Mouse (Mus musculus) heart, embryonic 11.5 days (tissue): ENCODE results near the gene Slc25a36. TPM values are rescaled to one million over a fixed set of nuclear protein-coding genes. Genes with fewer than 3 reads are reported as not detected.

ENCODE experiments used
- ATAC-seq: fragments of 200-750 bp; cut with Nextera tagmentation; replicated peaks from 2 replicates; pipeline ENCODE4 v1.8.0; 2017; ENCODE audit warnings: moderate library complexity; ENCODE audit not compliant: insufficient number of reproducible peaks, low FRiP score, low TSS enrichment
- H3K27ac ChIP-seq: fragments of 300-500 bp; sonication (generic); 2 replicates; pipeline ENCODE4 v1.5.1; 2014; ENCODE audit warnings: mild to moderate bottlenecking, low read depth, low read length
- H3K27me3 ChIP-seq: fragments of 300-500 bp; sonication (generic); 2 replicates; pipeline ENCODE4 v1.6.1; 2014; ENCODE audit warnings: mild to moderate bottlenecking, low read length, mixed read lengths; ENCODE audit not compliant: control insufficient read depth, insufficient read depth
- H3K36me3 ChIP-seq: fragments of 300-500 bp; sonication (generic); 2 replicates; pipeline ENCODE4 v1.6.1; 2014; ENCODE audit warnings: mild to moderate bottlenecking, low read length, moderate library complexity, mixed read lengths; ENCODE audit not compliant: control insufficient read depth, insufficient read depth
- H3K4me1 ChIP-seq: fragments of 300-500 bp; sonication (generic); 2 replicates; pipeline ENCODE4 v1.6.1; 2014; ENCODE audit warnings: low read length; ENCODE audit not compliant: control insufficient read depth, insufficient read depth
- H3K4me2 ChIP-seq: fragments of 300-500 bp; sonication (generic); 2 replicates; pipeline ENCODE4 v1.6.1; 2014; ENCODE audit warnings: mild to moderate bottlenecking, moderate library complexity
- H3K4me3 ChIP-seq: fragments of 300-500 bp; sonication (generic); 2 replicates; pipeline ENCODE4 v1.5.1; 2014; ENCODE audit warnings: low read depth, low read length
- H3K9ac ChIP-seq: fragments of 300-500 bp; sonication (generic); 2 replicates; pipeline ENCODE4 v1.6.1; 2014; ENCODE audit warnings: mild to moderate bottlenecking, low read depth, low read length, moderate library complexity
- H3K9me3 ChIP-seq: fragments of 300-500 bp; sonication (generic); replicated peaks from 2 replicates; pipeline ENCODE4 v1.6.1; 2016; ENCODE audit warnings: low read length; ENCODE audit not compliant: control insufficient read depth
- WGBS: fragments of 180-500 bp; shearing (Covaris S2); extraction: QIAGEN DNeasy Blood & Tissue Kit; methylation state at CpG from one replicate; pipeline ENCODE4 v1.1.7; 2014; ENCODE audit not compliant: insufficient replicate concordance; 5-methylcytosine and 5-hydroxymethylcytosine counted together
- polyA plus RNA-seq: library from polyadenylated mRNA; unstranded; fragments of >200 nt; fragmentation: Nextera tagmentation; extraction: Ambion mirVana; gene quantifications from 2 replicates; pipeline ENCODE4 v1.2.1, GENCODE M21; 2014

Gene Slc25a36
- 79.6 and 83.6 TPM in 2 replicates for polyA plus RNA-seq

- H3K4me2 ChIP-seq, result peak within 1 kb of the TSS; percentile 65
- peak within 1 kb of the TSS; percentile 67 for H3K4me3 ChIP-seq
- H3K27me3 ChIP-seq, result no peaks in the 10 kb centered on the region
- H3K27ac ChIP-seq, result peak within 1 kb of the TSS; percentile 91
- under 1% methylated on average over 90 of the region's 91 CpGs for WGBS
- peaks cover 4% of the 10 kb centered on the region; the same call in 1 of the 2 replicates for H3K36me3 ChIP-seq
- H3K9ac ChIP-seq, result peak within 1 kb of the TSS; percentile 86
- ATAC-seq, result peak; percentile 97
- no peaks in the 10 kb centered on the region for H3K9me3 ChIP-seq
- peaks cover 23% of the 10 kb centered on the region for H3K4me1 ChIP-seq
Observed at GRCm38 (mm10) chr9:97110571-97111390, at the start of gene Slc25a36. Gene Slc25a36, minus strand, starts transcription at chr9:97111157.

GRCm38 (mm10) chr9:97158412-97158811 is 47.5 kb upstream of the Slc25a36 start:
- 62% methylated on average over 3 of the region's 3 CpGs for WGBS
- no peaks in the 10 kb centered on the region for H3K9me3 ChIP-seq
- ATAC-seq, result no peak

GRCm38 (mm10) chr9:97155981-97156380 is 45.0 kb upstream of the Slc25a36 start:
- no peak for ATAC-seq

More at GRCm38 (mm10) chr9:97158412-97158811, 47.5 kb upstream of the Slc25a36 start:
- no peak overlapping the region for H3K4me3 ChIP-seq
- H3K27ac ChIP-seq, result no peak overlapping the region
- H3K36me3 ChIP-seq, result no peaks in the 10 kb centered on the region
- H3K27me3 ChIP-seq, result no peaks in the 10 kb centered on the region
- H3K4me2 ChIP-seq, result no peak overlapping the region
- H3K4me1 ChIP-seq, result no peaks in the 10 kb centered on the region
- H3K9ac ChIP-seq, result no peak overlapping the region

GRCm38 (mm10) chr9:97154956-97155355 is 44.0 kb upstream of the Slc25a36 start:
- Histone ChIP-seq H3K36me3 (no peaks in the 10 kb centered on the region), H3K4me1 (no peaks in the 10 kb centered on the region), H3K27ac (no peak overlapping the region), H3K4me2 (no peak overlapping the region), H3K27me3 (no peaks in the 10 kb centered on the region), H3K9ac (no peak overlapping the region), H3K9me3 (no peaks in the 10 kb centered on the region), H3K4me3 (no peak overlapping the region)
- 84% methylated on average over 4 of the region's 4 CpGs for WGBS
- no peak for ATAC-seq

More at GRCm38 (mm10) chr9:97155981-97156380, 45.0 kb upstream of the Slc25a36 start:
- Histone ChIP-seq H3K36me3 (no peaks in the 10 kb centered on the region), H3K27me3 (no peaks in the 10 kb centered on the region), H3K9me3 (no peaks in the 10 kb centered on the region), H3K4me2 (no peak overlapping the region), H3K4me3 (no peak overlapping the region), H3K4me1 (no peaks in the 10 kb centered on the region), H3K27ac (no peak overlapping the region), H3K9ac (no peak overlapping the region)
- WGBS, result 61% methylated on average over 3 of the region's 3 CpGs

GRCm38 (mm10) chr9:97153006-97153405 is 42.0 kb upstream of the Slc25a36 start:
- ATAC-seq, result no peak
- H3K36me3 ChIP-seq, result no peaks in the 10 kb centered on the region
- H3K4me2 ChIP-seq, result no peak overlapping the region
- no peaks in the 10 kb centered on the region for H3K9me3 ChIP-seq
- 79% methylated on average over 3 of the region's 3 CpGs for WGBS
- H3K27ac ChIP-seq, result no peak overlapping the region
- H3K4me1 ChIP-seq, result no peaks in the 10 kb centered on the region
- no peaks in the 10 kb centered on the region for H3K27me3 ChIP-seq
- no peak overlapping the region for H3K4me3 ChIP-seq
- no peak overlapping the region for H3K9ac ChIP-seq

- WGBS, result 65% methylated on average over 2 of the region's 2 CpGs
- no peak overlapping the region for H3K9ac ChIP-seq
- no peaks in the 10 kb centered on the region for H3K36me3 ChIP-seq
- H3K4me1 ChIP-seq, result peaks cover 9% of the 10 kb centered on the region; the same call in 1 of the 2 replicates
- H3K9me3 ChIP-seq, result no peaks in the 10 kb centered on the region
- no peak for ATAC-seq
- H3K4me2 ChIP-seq, result no peak overlapping the region
- no peak overlapping the region for H3K4me3 ChIP-seq
- H3K27me3 ChIP-seq, result no peaks in the 10 kb centered on the region
- H3K27ac ChIP-seq, result no peak overlapping the region
Observed at GRCm38 (mm10) chr9:97147270-97147669, 36.3 kb upstream of the Slc25a36 start.

- ATAC-seq, result no peak
- H3K27ac ChIP-seq, result peak overlapping the region; percentile 67
- H3K9me3 ChIP-seq, result no peaks in the 10 kb centered on the region
Observed at GRCm38 (mm10) chr9:97145351-97145750, 34.4 kb upstream of the Slc25a36 start.

GRCm38 (mm10) chr9:97143416-97143815 is 32.5 kb upstream of the Slc25a36 start:
- WGBS, result 88% methylated on average over 5 of the region's 5 CpGs
- no peak for ATAC-seq
- Histone ChIP-seq H3K27ac (no peak overlapping the region), H3K27me3 (no peaks in the 10 kb centered on the region), H3K9me3 (no peaks in the 10 kb centered on the region), H3K9ac (no peak overlapping the region), H3K36me3 (no peaks in the 10 kb centered on the region), H3K4me1 (peaks cover 9% of the 10 kb centered on the region; the same call in 1 of the 2 replicates), H3K4me3 (no peak overlapping the region), H3K4me2 (no peak overlapping the region)

More at GRCm38 (mm10) chr9:97145351-97145750, 34.4 kb upstream of the Slc25a36 start:
- peaks cover 9% of the 10 kb centered on the region; the same call in 1 of the 2 replicates for H3K4me1 ChIP-seq
- H3K27me3 ChIP-seq, result no peaks in the 10 kb centered on the region
- H3K36me3 ChIP-seq, result no peaks in the 10 kb centered on the region
- H3K9ac ChIP-seq, result no peak overlapping the region
- 49% methylated on average over 6 of the region's 6 CpGs for WGBS
- H3K4me3 ChIP-seq, result no peak overlapping the region
- H3K4me2 ChIP-seq, result no peak overlapping the region
